Mouse (Mus musculus) B cell, adult 67 days (primary cell): Measurements from ENCODE around the gene Pigu. TPM values are rescaled to one million over a fixed set of nuclear protein-coding genes. Genes with fewer than 3 reads are reported as not detected.

Source experiments
- total RNA-seq, 2 experiments: library from RNA; stranded (reverse); gene quantifications; 4 replicates each; pipeline ENCODE4 v1.2.4; 2023

Gene Pigu
- 10 to 100 TPM; 29.9 to 31.4 TPM for total RNA-seq

GRCm38 (mm10) chr2:155356971-155357591, at the start of gene Pigu:
Gene Pigu (minus strand): TSS chr2:155357430.

GRCm38 (mm10) chr2:155380261-155381059, 23.2 kb upstream of the Pigu start, which contains the start of gene Trp53inp2:
Gene Trp53inp2 (plus strand): TSS chr2:155381059.

GRCm38 (mm10) chr2:155276195-155276594, 81.0 kb downstream of the Pigu start, which contains the start of gene Map1lc3a:
Gene Map1lc3a (plus strand): TSS chr2:155276297.

GRCm38 (mm10) chr2:155236362-155236992, 120.8 kb downstream of the Pigu start, which contains the start of gene Dynlrb1:
Gene Dynlrb1 (plus strand): TSS chr2:155236533.

Other genes with a start within 250 kb of the Pigu start
- 100 to 1,000 TPM; 108 to 118 TPM for gene Itch, start 223.9 kb downstream of the Pigu start, total RNA-seq
- 10 to 100 TPM; 84.0 to 92.0 TPM for gene Dynlrb1, start 120.9 kb downstream of the Pigu start, total RNA-seq
- 10 to 100 TPM; 33.3 to 33.5 TPM for gene Map1lc3a, start 81.1 kb downstream of the Pigu start, total RNA-seq
- 100 to 1,000 TPM; 255 to 339 TPM for gene Trp53inp2, start 23.6 kb upstream of the Pigu start, total RNA-seq
- gene Ncoa6, start 116.5 kb upstream of the Pigu start, total RNA-seq = 10 to 100 TPM; 71.2 to 72.7 TPM
- gene Acss2, start 160.5 kb upstream of the Pigu start, total RNA-seq = 1 to 10 TPM; 2.9 to 4.3 TPM
- under 1 TPM in 1 of 2 experiments, not detected in 1; 0.67 TPM for gene Ggt7, start 160.8 kb upstream of the Pigu start, total RNA-seq
- gene Gss, start 235.4 kb upstream of the Pigu start, total RNA-seq = 10 to 100 TPM; 12.4 to 13.5 TPM